Mouse (Mus musculus): ENCODE measurements around the gene Dyrk1b. TPM values are rescaled to one million over a fixed set of nuclear protein-coding genes. Genes with fewer than 3 reads are reported as not detected.

Gene Dyrk1b
- polyA plus RNA-seq, 1 experiment from 2014 or later: 4.6 TPM

DNA sequence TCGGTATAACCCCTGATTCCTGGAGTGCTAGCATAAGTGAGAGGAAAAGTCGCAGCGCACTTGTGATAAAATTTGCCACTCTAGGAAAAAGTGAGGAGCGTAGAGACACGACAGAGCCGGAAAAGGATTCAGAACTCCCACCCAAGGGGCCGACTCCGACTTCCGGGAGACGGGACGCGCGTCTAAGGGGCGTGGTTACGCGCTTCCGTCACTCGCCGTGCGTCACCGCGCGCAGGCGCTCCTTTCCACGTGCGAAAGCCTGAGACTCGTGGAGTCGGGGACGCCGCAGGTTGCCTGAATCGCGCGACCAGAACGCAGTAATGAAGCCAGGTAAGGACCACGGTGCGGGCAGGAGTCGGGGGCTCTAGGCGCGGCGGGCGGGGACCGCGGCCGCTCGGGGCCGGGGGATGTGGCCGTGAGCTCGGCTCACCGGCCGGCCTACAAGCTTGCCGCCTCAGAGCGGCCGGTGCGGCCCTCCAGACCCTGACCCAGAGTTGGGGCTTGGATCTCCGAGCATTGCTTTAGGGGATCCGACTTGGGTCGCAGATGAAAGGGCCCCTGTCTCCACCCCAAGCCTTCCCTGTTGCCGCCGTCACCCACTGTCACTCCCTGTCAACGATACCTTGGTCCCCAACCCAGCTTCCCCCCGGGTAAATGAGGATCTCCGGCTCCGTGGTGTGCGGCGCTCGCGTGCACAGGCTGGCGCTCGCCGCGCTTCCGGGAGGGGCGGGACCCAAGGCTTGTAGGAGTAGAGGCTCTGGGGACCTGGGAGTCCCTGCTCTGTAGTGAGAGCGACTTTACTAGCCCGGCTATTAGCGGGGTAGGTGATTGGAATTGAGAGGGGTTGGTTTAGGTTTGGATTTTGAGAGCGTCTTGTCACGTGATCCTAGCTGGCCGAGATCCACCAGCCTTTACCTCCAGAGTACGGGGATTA, 9.5 kb upstream of the Dyrk1b start, which contains the start of gene Fbl:
Gene Fbl (plus strand): TSS at position 222 of the 934 bp plus-strand sequence.
- ATAC-seq (ENCODE audit: low FRiP score, low TSS enrichment): peak; percentile 94
- TF ChIP-seq CTCF (IDR thresholded peaks at IDR 0.05; ENCODE audit: low read depth) (no peak), EP300 (optimal IDR thresholded peaks at IDR 0.05) (no peak)
- Histone ChIP-seq H3K27me3 (ENCODE audit: control insufficient read depth, insufficient read depth, low read length) (no peaks in the 10 kb centered on the region), H3K4me3 (ENCODE audit: low read depth, low read length) (peak within 1 kb of the TSS; percentile 80), H3K9me3 (ENCODE audit: control insufficient read depth, low read length) (no peaks in the 10 kb centered on the region), H3K27ac (replicated peaks) (peak within 1 kb of the TSS; percentile 91), H3K4me1 (replicated peaks; ENCODE audit: control insufficient read depth, insufficient read depth) (0 out of 2 replicates have a peak, but pooled peaks cover 2% of the 10 kb centered on the region), H3K9ac (ENCODE audit: low read length) (peak within 1 kb of the TSS; percentile 80), H3K36me3 (ENCODE audit: control insufficient read depth, insufficient read depth, low read length) (no peaks in the 10 kb centered on the region), H3K4me2 (replicated peaks; ENCODE audit: low read depth) (peak within 1 kb of the TSS; percentile 84)
- WGBS: under 1% methylated on average over 79 of the region's 80 CpGs
- peak; percentile 94 for DNase-seq (ENCODE audit: low spot score)

DNA sequence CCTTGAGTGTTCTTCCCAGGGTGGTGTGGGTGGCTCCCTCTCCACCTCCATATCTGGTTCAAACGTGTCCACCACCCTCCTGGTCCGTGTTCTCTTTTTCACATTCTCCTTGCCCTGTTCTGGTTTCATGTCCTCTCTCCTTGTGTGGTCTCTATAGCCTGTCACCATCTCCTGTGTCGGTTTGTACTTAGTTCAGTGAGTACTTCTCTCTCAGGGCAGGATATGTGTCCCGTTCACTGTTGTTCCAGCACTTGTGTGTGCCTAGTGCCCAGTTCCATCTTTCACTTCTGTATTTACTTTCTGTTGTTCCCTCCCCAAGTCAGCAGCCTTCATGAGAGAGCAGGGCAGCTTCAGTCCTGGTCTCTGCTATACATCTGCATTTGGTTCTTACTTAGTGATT, 3.9 kb upstream of the Dyrk1b start:
- peaks cover 11% of the 10 kb centered on the region for H3K36me3 ChIP-seq (ENCODE audit: control insufficient read depth, insufficient read depth, low read length)
- no peaks in the 10 kb centered on the region for H3K9me3 ChIP-seq (ENCODE audit: control insufficient read depth, low read length)
- DNase-seq (ENCODE audit: low spot score): no peak
- H3K4me1 ChIP-seq (replicated peaks; ENCODE audit: control insufficient read depth, insufficient read depth): 0 out of 2 replicates have a peak, but pooled peaks cover 2% of the 10 kb centered on the region
- ATAC-seq (ENCODE audit: low FRiP score, low TSS enrichment): no peak
- H3K27me3 ChIP-seq (ENCODE audit: control insufficient read depth, insufficient read depth, low read length): no peaks in the 10 kb centered on the region
- no peak for TF ChIP-seq CTCF (IDR thresholded peaks at IDR 0.05; ENCODE audit: low read depth)
- no peak for TF ChIP-seq EP300 (optimal IDR thresholded peaks at IDR 0.05)
- no peak overlapping the region for H3K4me2 ChIP-seq (replicated peaks; ENCODE audit: low read depth)
- H3K4me3 ChIP-seq (ENCODE audit: low read depth, low read length): no peak overlapping the region
- H3K9ac ChIP-seq (ENCODE audit: low read length): no peak overlapping the region
- WGBS: 65% methylated on average over 4 of the region's 4 CpGs
- no peak overlapping the region for H3K27ac ChIP-seq (replicated peaks)

DNA sequence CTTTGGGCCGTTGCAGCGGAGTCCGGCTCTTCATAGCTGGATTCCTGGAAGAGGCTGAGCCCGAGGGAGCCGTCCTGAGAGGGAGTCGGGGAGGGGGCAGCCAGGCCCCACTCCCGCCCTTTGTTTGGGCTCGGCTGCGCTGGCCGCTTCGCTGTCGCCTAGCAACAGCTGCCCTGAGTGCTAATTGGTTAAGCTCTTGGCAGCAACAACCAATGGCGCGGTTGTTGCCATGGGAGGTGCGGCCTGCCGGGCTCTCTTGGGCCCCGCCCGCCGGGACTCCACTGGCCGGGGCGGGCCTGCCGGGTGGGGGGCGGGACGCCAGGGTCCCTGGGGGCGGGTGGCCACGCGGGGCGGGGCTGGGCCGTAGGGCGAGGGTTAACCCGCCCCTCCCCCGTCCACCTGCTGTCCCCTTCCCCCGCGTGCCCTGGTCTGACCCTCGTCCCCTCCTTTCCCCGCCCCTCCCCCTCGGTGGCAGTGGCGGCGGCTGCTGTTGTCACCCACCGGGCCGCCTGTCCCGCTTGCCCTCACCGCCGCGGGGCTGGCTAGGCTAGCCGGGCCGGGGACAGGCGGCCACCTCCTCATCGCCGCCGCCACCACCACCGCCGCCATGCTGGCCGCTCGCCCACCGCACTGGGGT, 590 bp downstream of the Dyrk1b start:
- no peaks in the 10 kb centered on the region for H3K27me3 ChIP-seq (ENCODE audit: control insufficient read depth, insufficient read depth, low read length)
- H3K4me2 ChIP-seq (replicated peaks; ENCODE audit: low read depth): peak overlapping the region; percentile 97
- TF ChIP-seq CTCF (IDR thresholded peaks at IDR 0.05; ENCODE audit: low read depth) (no peak), EP300 (optimal IDR thresholded peaks at IDR 0.05) (no peak)
- H3K9ac ChIP-seq (ENCODE audit: low read length): peak overlapping the region; percentile 89
- peak overlapping the region; percentile 93 for H3K27ac ChIP-seq (replicated peaks)
- peak overlapping the region; percentile 99 for H3K4me3 ChIP-seq (ENCODE audit: low read depth, low read length)
- WGBS: under 1% methylated on average over 24 of the region's 56 CpGs
- H3K9me3 ChIP-seq (ENCODE audit: control insufficient read depth, low read length): no peaks in the 10 kb centered on the region
- DNase-seq (ENCODE audit: low spot score) (peak; percentile 95), ATAC-seq (ENCODE audit: low FRiP score, low TSS enrichment) (peak; percentile 96)
- no peaks in the 10 kb centered on the region for H3K4me1 ChIP-seq (replicated peaks; ENCODE audit: control insufficient read depth, insufficient read depth)
- H3K36me3 ChIP-seq (ENCODE audit: control insufficient read depth, insufficient read depth, low read length): peaks cover 23% of the 10 kb centered on the region

DNA sequence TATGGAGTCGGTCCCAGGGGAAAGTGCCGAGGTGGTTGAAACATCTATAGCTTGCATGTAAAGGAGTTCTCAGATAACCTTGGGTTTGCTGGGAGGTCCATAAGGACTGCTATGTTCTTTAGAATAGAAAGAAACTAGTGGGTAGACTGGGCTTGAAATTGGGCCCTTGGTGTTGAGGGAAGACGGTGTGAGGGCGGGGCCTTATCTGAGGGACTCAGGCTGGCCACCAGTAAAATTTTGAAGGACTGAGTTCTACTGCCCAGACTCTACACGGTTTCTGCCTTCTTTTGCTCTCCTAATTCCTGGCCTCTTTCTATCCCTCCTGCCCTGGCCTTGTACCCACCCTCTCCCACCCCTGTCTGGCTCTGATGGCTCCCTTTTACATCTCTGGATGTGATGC, 1.6 kb downstream of the Dyrk1b start:
- Histone ChIP-seq H3K27ac (replicated peaks) (no peak overlapping the region), H3K27me3 (ENCODE audit: control insufficient read depth, insufficient read depth, low read length) (no peaks in the 10 kb centered on the region), H3K36me3 (ENCODE audit: control insufficient read depth, insufficient read depth, low read length) (peaks cover 26% of the 10 kb centered on the region), H3K4me1 (replicated peaks; ENCODE audit: control insufficient read depth, insufficient read depth) (no peaks in the 10 kb centered on the region), H3K4me3 (ENCODE audit: low read depth, low read length) (peak overlapping the region; percentile 99; the same call in 1 of the 2 replicates), H3K9ac (ENCODE audit: low read length) (peak overlapping the region; percentile 89), H3K4me2 (replicated peaks; ENCODE audit: low read depth) (peak overlapping the region; percentile 97), H3K9me3 (ENCODE audit: control insufficient read depth, low read length) (no peaks in the 10 kb centered on the region)
- WGBS: 65% methylated on average over 5 of the region's 5 CpGs
- no peak for DNase-seq (ENCODE audit: low spot score)
- TF ChIP-seq CTCF (IDR thresholded peaks at IDR 0.05; ENCODE audit: low read depth) (no peak), EP300 (optimal IDR thresholded peaks at IDR 0.05) (no peak)
- ATAC-seq (ENCODE audit: low FRiP score, low TSS enrichment): no peak

DNA sequence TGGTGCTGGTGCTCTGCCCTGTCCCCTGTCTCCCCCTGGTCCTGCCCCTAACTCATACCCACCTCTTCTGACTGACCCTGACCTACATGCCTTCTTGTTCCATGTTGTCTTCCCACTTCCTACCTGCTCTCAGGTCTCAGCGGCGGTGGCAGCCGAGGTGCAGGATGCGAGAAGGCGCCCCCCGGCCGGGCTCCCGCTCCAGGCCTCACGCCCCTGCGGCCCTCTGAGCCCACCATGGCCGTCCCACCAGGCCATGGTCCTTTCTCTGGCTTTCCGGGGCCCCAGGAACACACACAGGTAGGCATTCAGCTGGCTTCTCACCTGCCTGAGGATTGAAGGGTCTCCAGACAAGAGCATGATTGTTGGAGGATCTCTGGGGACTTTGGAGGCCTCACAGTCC, 2.1 kb downstream of the Dyrk1b start:
- H3K36me3 ChIP-seq (ENCODE audit: control insufficient read depth, insufficient read depth, low read length): peaks cover 26% of the 10 kb centered on the region
- no peaks in the 10 kb centered on the region for H3K4me1 ChIP-seq (replicated peaks; ENCODE audit: control insufficient read depth, insufficient read depth)
- no peak for DNase-seq (ENCODE audit: low spot score)
- TF ChIP-seq EP300 (optimal IDR thresholded peaks at IDR 0.05) (no peak), CTCF (IDR thresholded peaks at IDR 0.05; ENCODE audit: low read depth) (no peak)
- no peak overlapping the region for H3K4me3 ChIP-seq (ENCODE audit: low read depth, low read length)
- no peak for ATAC-seq (ENCODE audit: low FRiP score, low TSS enrichment)
- H3K27ac ChIP-seq (replicated peaks): no peak overlapping the region
- no peak overlapping the region for H3K4me2 ChIP-seq (replicated peaks; ENCODE audit: low read depth)
- no peaks in the 10 kb centered on the region for H3K9me3 ChIP-seq (ENCODE audit: control insufficient read depth, low read length)
- H3K9ac ChIP-seq (ENCODE audit: low read length): no peak overlapping the region
- 94% methylated on average over 12 of the region's 12 CpGs for WGBS
- no peaks in the 10 kb centered on the region for H3K27me3 ChIP-seq (ENCODE audit: control insufficient read depth, insufficient read depth, low read length)

All from stomach, postnatal 0 days (tissue).